Mouse (Mus musculus) limb, embryonic 13.5 days (tissue): ENCODE data around the gene Man1b1. TPM values are rescaled to one million over a fixed set of nuclear protein-coding genes. Genes with fewer than 3 reads are reported as not detected.
A peak's percentile ranks its signal among the peaks of the same experiment; 100 is the strongest.

Experiments
- ATAC-seq: fragments of 200-750 bp; cut with Nextera tagmentation; 2 replicates; pipeline ENCODE4 v1.8.0; 2017; ENCODE audit warnings: low read depth, moderate number of reproducible peaks, moderate TSS enrichment; ENCODE audit not compliant: low FRiP score
- H3K27ac ChIP-seq: fragments of 300-500 bp; sonication (generic); 2 replicates; pipeline ENCODE4 v1.5.1; 2015; ENCODE audit warnings: inconsistent platforms, mild to moderate bottlenecking, moderate library complexity
- H3K27me3 ChIP-seq: fragments of 300-500 bp; sonication (generic); 2 replicates; pipeline ENCODE4 v1.6.1; 2015; ENCODE audit warnings: mild to moderate bottlenecking, inconsistent platforms
- H3K36me3 ChIP-seq: fragments of 300-500 bp; sonication (generic); 2 replicates; pipeline ENCODE4 v1.6.1; 2015; ENCODE audit warnings: inconsistent platforms, mild to moderate bottlenecking, moderate library complexity
- H3K4me1 ChIP-seq: fragments of 300-500 bp; sonication (generic); 2 replicates; pipeline ENCODE4 v1.6.1; 2015; ENCODE audit warnings: inconsistent platforms
- H3K4me2 ChIP-seq: fragments of 300-500 bp; sonication (generic); replicated peaks from 2 replicates; pipeline ENCODE4 v1.6.1; 2015; ENCODE audit warnings: inconsistent platforms, mild to moderate bottlenecking, moderate library complexity
- H3K4me3 ChIP-seq: fragments of 300-500 bp; sonication (generic); 2 replicates; pipeline ENCODE4 v1.5.1; 2015; ENCODE audit warnings: moderate library complexity, mild to moderate bottlenecking, inconsistent platforms
- H3K9ac ChIP-seq: fragments of 300-500 bp; sonication (generic); 2 replicates; pipeline ENCODE4 v1.6.1; 2015; ENCODE audit warnings: mild to moderate bottlenecking, inconsistent platforms
- H3K9me3 ChIP-seq: fragments of 300-500 bp; sonication (generic); 2 replicates; pipeline ENCODE4 v1.6.1; 2016; ENCODE audit warnings: inconsistent platforms
- WGBS: fragments of 180-500 bp; shearing (Covaris S2); methylation state at CpG from one replicate; pipeline ENCODE4 v1.1.7; 2015; 5-methylcytosine and 5-hydroxymethylcytosine counted together
- polyA plus RNA-seq: library from polyadenylated mRNA; unstranded; fragments of >200 nt; fragmentation: Nextera tagmentation; extraction: Ambion mirVana; gene quantifications from 2 replicates; pipeline ENCODE4 v1.2.1, GENCODE M21; 2015

Man1b1 gene
- polyA plus RNA-seq, 1 experiment from 2014 or later: 54.5 TPM

DNA sequence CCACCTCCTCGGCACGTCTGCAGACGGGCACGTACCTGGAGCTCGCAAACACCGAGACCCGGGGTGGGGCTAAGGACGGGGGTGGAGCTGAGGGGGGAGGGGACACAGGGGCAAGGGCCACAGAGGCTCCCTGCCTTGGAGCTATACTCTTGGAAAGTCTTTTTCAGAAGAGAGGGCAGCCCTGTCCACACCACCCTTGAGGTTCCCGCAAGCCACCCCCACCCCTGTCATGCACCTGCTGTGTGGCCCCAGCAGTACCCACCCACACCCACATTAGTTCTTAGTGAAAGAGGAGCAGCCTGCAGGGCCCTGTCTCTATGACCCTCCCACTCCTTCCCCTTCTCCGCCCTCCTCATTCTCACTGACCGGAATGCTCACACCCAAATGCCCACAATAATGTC, 20.6 kb upstream of the Man1b1 start:
- WGBS: 5% methylated on average over 11 of the region's 11 CpGs
- no peaks in the 10 kb centered on the region for H3K9me3 ChIP-seq
- H3K4me3 ChIP-seq: no peak overlapping the region
- no peaks in the 10 kb centered on the region for H3K4me1 ChIP-seq
- no peak overlapping the region for H3K9ac ChIP-seq
- H3K27me3 ChIP-seq: peaks cover 99% of the 10 kb centered on the region
- no peaks in the 10 kb centered on the region for H3K36me3 ChIP-seq
- no peak overlapping the region for H3K27ac ChIP-seq
- H3K4me2 ChIP-seq: no peak overlapping the region
- ATAC-seq: no peak

- H3K4me1 ChIP-seq: peaks cover 8% of the 10 kb centered on the region
- 6% methylated on average over 31 of the region's 31 CpGs for WGBS
- peak overlapping the region; percentile 36 for H3K4me3 ChIP-seq
- H3K9me3 ChIP-seq: no peaks in the 10 kb centered on the region
- peaks cover 85% of the 10 kb centered on the region for H3K27me3 ChIP-seq
- H3K27ac ChIP-seq: no peak overlapping the region
- H3K4me2 ChIP-seq: peak overlapping the region; percentile 66
- no peaks in the 10 kb centered on the region for H3K36me3 ChIP-seq
- ATAC-seq: no peak
- no peak overlapping the region for H3K9ac ChIP-seq
Measured at GRCm38 (mm10) chr2:25318119-25318966, 13.8 kb upstream of the Man1b1 start.

DNA sequence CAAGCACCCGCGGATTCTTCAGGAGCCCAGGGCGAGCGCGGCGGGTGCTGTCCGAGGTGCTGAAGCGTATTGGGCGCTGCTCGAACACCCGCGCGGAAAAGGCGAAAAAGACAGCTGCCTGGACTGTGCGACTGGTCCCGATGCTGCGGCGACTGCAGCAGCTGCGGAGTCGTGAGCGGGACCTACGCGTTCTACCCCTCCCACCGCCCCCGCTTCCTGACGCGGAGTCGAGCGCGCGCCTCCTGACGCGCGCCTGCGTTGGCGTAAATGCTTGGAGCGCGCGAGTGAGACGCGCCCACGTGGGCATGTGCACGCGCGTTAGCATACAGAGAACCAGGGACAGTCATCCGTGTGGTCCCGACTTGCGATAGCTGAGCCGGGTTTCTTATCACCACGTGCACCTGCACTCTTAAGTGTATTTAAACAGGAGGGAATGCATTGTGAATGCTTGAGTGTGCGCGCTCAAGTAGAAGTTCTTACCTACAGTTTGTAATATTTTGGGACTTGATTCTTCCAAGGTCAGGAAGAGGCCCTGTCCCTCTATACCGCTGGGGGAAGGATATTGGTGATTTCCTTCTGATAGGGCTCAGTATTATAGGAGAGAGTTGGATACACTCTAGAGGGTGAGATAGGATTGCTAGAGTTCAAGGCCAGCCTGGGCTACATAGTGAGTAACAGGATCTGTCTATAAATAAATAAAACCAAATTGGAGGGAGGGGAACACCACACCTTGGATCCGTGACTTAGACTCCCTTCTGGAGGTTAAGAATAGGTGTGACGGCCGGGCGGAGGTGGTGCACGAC, 13.0 kb upstream of the Man1b1 start, which contains the start of gene Grin1:
Grin1 (minus strand) TSS at position 217 of the 803 bp plus-strand sequence.
- H3K4me2 ChIP-seq: peak within 1 kb of the TSS; percentile 66

GRCm38 (mm10) chr2:25320084-25320483, 12.1 kb upstream of the Man1b1 start:
- H3K27me3 ChIP-seq: peaks cover 68% of the 10 kb centered on the region
- H3K36me3 ChIP-seq: no peaks in the 10 kb centered on the region
- 22% methylated on average over 2 of the region's 2 CpGs for WGBS
- no peak overlapping the region for H3K4me2 ChIP-seq
- H3K27ac ChIP-seq: no peak overlapping the region
- peaks cover 8% of the 10 kb centered on the region for H3K4me1 ChIP-seq
- H3K9me3 ChIP-seq: no peaks in the 10 kb centered on the region
- no peak overlapping the region for H3K9ac ChIP-seq
- no peak for ATAC-seq
- no peak overlapping the region for H3K4me3 ChIP-seq

More for the DNA sequence above, 13.0 kb upstream of the Man1b1 start, which contains the start of gene Grin1:
- WGBS: 10% methylated on average over 58 of the region's 58 CpGs
- Histone ChIP-seq H3K4me1 (peaks cover 8% of the 10 kb centered on the region), H3K4me3 (peak within 1 kb of the TSS; percentile 36), H3K27me3 (peaks cover 77% of the 10 kb centered on the region), H3K36me3 (no peaks in the 10 kb centered on the region), H3K27ac (no peak within 1 kb of the TSS), H3K9ac (no peak within 1 kb of the TSS), H3K9me3 (no peaks in the 10 kb centered on the region)
- ATAC-seq: peak; percentile 69

DNA sequence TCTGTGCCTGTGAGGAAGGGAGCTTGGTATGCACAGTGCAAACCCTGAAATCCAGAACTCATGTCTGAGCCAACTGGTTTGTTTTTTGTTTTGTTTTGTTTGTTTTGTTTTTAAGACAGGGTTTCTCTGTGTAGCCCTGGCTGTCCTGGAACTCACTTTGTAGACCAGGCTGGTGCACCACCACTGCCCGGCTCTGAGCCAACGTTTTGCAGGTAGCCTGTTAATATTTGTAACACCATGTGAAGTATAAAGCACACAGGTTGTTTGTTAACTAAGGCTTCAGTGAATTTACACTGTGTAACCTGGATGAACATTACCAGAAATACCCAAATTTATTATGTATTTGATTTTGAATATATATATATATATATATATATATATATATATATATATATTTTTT, 6.1 kb upstream of the Man1b1 start:
- no peak overlapping the region for H3K4me3 ChIP-seq
- no peak overlapping the region for H3K9ac ChIP-seq
- H3K4me1 ChIP-seq: peaks cover under 1% of the 10 kb centered on the region; the same call in 1 of the 2 replicates
- no peaks in the 10 kb centered on the region for H3K9me3 ChIP-seq
- H3K4me2 ChIP-seq: no peak overlapping the region
- WGBS: 76% methylated on average over 2 of the region's 2 CpGs
- ATAC-seq: no peak
- H3K27ac ChIP-seq: no peak overlapping the region
- no peaks in the 10 kb centered on the region for H3K36me3 ChIP-seq
- H3K27me3 ChIP-seq: peaks cover 9% of the 10 kb centered on the region

GRCm38 (mm10) chr2:25328440-25328839, 3.7 kb upstream of the Man1b1 start:
- H3K36me3 ChIP-seq: no peaks in the 10 kb centered on the region
- H3K27ac ChIP-seq: no peak overlapping the region
- no peaks in the 10 kb centered on the region for H3K27me3 ChIP-seq
- 39% methylated on average over 7 of the region's 7 CpGs for WGBS
- no peak overlapping the region for H3K4me2 ChIP-seq
- no peak for ATAC-seq
- peaks cover 12% of the 10 kb centered on the region for H3K4me1 ChIP-seq
- no peaks in the 10 kb centered on the region for H3K9me3 ChIP-seq
- no peak overlapping the region for H3K9ac ChIP-seq
- H3K4me3 ChIP-seq: no peak overlapping the region

DNA sequence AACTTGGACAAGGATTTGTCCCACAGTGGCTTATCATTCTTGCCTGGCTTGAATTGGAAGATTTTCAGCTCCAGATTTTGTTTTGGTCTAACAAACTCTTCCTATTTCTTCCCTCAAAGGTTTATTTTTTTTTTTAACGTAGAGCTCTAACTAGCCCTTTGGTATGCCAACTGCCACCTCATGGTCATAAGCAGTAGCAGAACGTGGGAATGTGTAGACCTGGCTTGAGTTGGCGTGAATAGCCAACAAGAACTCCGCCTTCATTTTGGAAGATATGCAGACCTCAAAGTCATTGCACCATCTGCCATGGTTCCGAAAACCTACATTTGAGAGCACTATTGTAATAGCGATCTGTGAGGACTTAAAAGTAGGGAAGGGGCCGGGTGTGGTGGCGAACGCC, 668 bp upstream of the Man1b1 start:
- 62% methylated on average over 9 of the region's 9 CpGs for WGBS
- peak overlapping the region; percentile 91 for H3K9ac ChIP-seq
- no peak overlapping the region for H3K27ac ChIP-seq
- peaks cover 20% of the 10 kb centered on the region for H3K4me1 ChIP-seq
- H3K27me3 ChIP-seq: no peaks in the 10 kb centered on the region
- peak overlapping the region; percentile 71 for H3K4me2 ChIP-seq
- ATAC-seq: no peak
- no peaks in the 10 kb centered on the region for H3K9me3 ChIP-seq
- H3K4me3 ChIP-seq: peak overlapping the region; percentile 92
- H3K36me3 ChIP-seq: peaks cover 28% of the 10 kb centered on the region

DNA sequence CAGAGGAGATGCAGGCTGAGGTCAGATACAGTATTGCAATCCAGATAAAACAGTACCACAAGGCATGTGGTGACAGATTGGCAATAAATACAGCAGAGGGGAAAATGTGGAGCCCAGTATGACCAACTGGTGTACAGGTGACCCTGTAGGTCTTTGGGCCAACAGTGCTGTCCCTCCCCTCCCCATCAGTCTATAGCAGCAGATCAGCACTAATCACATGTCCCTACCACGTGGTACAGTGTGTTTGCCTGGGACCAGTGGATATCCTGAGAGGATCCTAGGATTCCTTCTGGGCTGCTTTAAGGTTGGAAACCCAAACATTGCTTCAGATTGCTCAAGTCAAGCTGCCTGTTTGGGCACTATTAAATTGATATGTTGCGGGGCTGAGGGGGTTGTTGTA, 1.4 kb downstream of the Man1b1 start:
- H3K4me2 ChIP-seq: peak overlapping the region; percentile 98
- 79% methylated on average over 2 of the region's 2 CpGs for WGBS
- no peaks in the 10 kb centered on the region for H3K27me3 ChIP-seq
- H3K27ac ChIP-seq: no peak overlapping the region
- H3K4me3 ChIP-seq: peak overlapping the region; percentile 92
- H3K36me3 ChIP-seq: peaks cover 49% of the 10 kb centered on the region
- H3K9me3 ChIP-seq: no peaks in the 10 kb centered on the region
- peak overlapping the region; percentile 88 for H3K9ac ChIP-seq
- ATAC-seq: no peak
- H3K4me1 ChIP-seq: peaks cover 20% of the 10 kb centered on the region

- 96% methylated on average over 6 of the region's 6 CpGs for WGBS
- H3K9me3 ChIP-seq: no peaks in the 10 kb centered on the region
- H3K4me3 ChIP-seq: no peak overlapping the region
- no peak overlapping the region for H3K4me2 ChIP-seq
- peaks cover 9% of the 10 kb centered on the region for H3K4me1 ChIP-seq
- H3K27ac ChIP-seq: no peak overlapping the region
- ATAC-seq: no peak
- H3K9ac ChIP-seq: no peak overlapping the region
- H3K27me3 ChIP-seq: no peaks in the 10 kb centered on the region
- H3K36me3 ChIP-seq: peaks cover 89% of the 10 kb centered on the region
Measured at GRCm38 (mm10) chr2:25338303-25338702, 6.2 kb downstream of the Man1b1 start.

DNA sequence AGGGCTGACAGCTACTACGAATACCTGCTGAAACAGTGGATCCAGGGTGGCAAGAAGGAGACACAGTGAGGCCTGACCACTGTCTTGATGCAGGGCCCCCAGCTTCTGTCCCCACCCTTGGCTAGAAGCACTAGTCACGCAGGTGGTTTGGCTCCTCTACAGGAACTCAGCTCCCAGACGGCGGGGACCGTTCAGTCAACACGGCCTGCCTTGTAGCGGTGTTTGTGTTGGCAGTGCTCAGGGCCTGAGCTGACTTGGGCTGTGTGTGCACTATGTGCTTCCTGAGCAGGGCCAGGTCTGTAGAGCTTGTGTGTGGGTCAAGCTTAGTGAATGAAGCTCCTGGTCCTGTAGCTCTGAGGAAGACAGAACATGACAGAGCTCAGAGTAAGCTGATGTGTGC, 16.0 kb downstream of the Man1b1 start:
- H3K36me3 ChIP-seq: peaks cover 96% of the 10 kb centered on the region

GRCm38 (mm10) chr2:25349499-25349898, 17.4 kb downstream of the Man1b1 start:
- Histone ChIP-seq H3K4me2 (no peak overlapping the region), H3K9ac (no peak overlapping the region), H3K27me3 (no peaks in the 10 kb centered on the region), H3K4me1 (no peaks in the 10 kb centered on the region), H3K9me3 (no peaks in the 10 kb centered on the region), H3K4me3 (no peak overlapping the region), H3K27ac (no peak overlapping the region), H3K36me3 (peaks cover 84% of the 10 kb centered on the region)
- WGBS: 91% methylated on average over 4 of the region's 4 CpGs
- no peak for ATAC-seq

More for the DNA sequence above, 16.0 kb downstream of the Man1b1 start:
- Histone ChIP-seq H3K4me3 (no peak overlapping the region), H3K27me3 (no peaks in the 10 kb centered on the region), H3K27ac (no peak overlapping the region), H3K9me3 (no peaks in the 10 kb centered on the region), H3K9ac (no peak overlapping the region), H3K4me1 (no peaks in the 10 kb centered on the region), H3K4me2 (no peak overlapping the region)
- WGBS: 94% methylated on average over 7 of the region's 7 CpGs
- ATAC-seq: no peak

DNA sequence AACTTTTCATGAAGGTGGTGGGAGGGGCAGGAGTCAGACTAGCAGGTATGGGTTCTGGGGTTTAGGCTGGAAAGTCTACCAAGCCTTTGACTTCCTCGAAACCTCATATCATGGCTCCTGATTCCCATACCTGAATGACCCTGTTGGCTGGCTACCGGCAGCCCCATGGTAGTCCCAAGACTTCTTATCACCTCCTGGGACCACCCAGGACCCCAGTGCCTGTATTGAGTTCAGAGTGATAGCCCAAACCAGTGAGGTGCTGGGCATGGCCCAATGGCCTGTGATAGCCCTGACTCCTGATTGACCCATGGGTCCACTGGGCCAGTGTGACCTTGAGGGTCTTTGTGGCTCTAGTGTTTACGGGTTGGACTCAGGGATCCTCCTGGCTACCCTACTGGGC, 18.6 kb downstream of the Man1b1 start:
- Histone ChIP-seq H3K4me3 (no peak overlapping the region), H3K9me3 (no peaks in the 10 kb centered on the region), H3K36me3 (peaks cover 72% of the 10 kb centered on the region), H3K4me1 (peaks cover 9% of the 10 kb centered on the region), H3K27me3 (no peaks in the 10 kb centered on the region), H3K27ac (no peak overlapping the region), H3K9ac (no peak overlapping the region), H3K4me2 (no peak overlapping the region)
- ATAC-seq: no peak
- 89% methylated on average over 3 of the region's 3 CpGs for WGBS
